Comparison of ENCODE assay signal across 8 mouse cellular contexts in genomic region chr9:50768107-50769002, GRCm38 (mm10). TPM values are rescaled to one million over a fixed set of nuclear protein-coding genes. Genes with fewer than 3 reads are reported as not detected.
DNase-seq lines count a peak whose midpoint lies in the region; ATAC-seq and TF ChIP-seq lines count a peak whose summit lies in the region.

Fdxacb1 (plus strand) TSS chr9:50768236.

- H3K36me3 ChIP-seq in forebrain, embryonic 10.5 days (replicated peaks): peaks cover 16% of the 10 kb centered on the region
- no peaks in the 10 kb centered on the region; the same call in 1 of the 2 replicates for H3K36me3 ChIP-seq in heart, embryonic 15.5 days
- H3K36me3 ChIP-seq in liver, embryonic 14.5 days (replicated peaks; ENCODE audit: control insufficient read depth, insufficient read depth, low read depth): peaks cover 6% of the 10 kb centered on the region
- H3K36me3 ChIP-seq in neural tube, embryonic 11.5 days (ENCODE audit: control insufficient read depth, insufficient read depth, low read length): no peaks in the 10 kb centered on the region
- H3K36me3 ChIP-seq in stomach, postnatal 0 days (ENCODE audit: control insufficient read depth, insufficient read depth, low read length): 0 out of 2 replicates have a peak, but pooled peaks cover 7% of the 10 kb centered on the region

- H3K9me3 ChIP-seq in forebrain, embryonic 10.5 days: no peaks in the 10 kb centered on the region
- no peaks in the 10 kb centered on the region for H3K9me3 ChIP-seq in heart, embryonic 15.5 days (replicated peaks)
- no peaks in the 10 kb centered on the region for H3K9me3 ChIP-seq in liver, embryonic 14.5 days (ENCODE audit: control insufficient read depth, low read length)
- H3K9me3 ChIP-seq in neural tube, embryonic 11.5 days (ENCODE audit: control insufficient read depth, low read length): no peaks in the 10 kb centered on the region
- no peaks in the 10 kb centered on the region for H3K9me3 ChIP-seq in stomach, postnatal 0 days (ENCODE audit: control insufficient read depth, low read length)

- WGBS in forebrain, embryonic 10.5 days: 5% methylated on average over 59 of the region's 59 CpGs
- WGBS in heart, embryonic 15.5 days: 3% methylated on average over 59 of the region's 59 CpGs
- 3% methylated on average over 59 of the region's 59 CpGs for WGBS in liver, embryonic 14.5 days (ENCODE audit: insufficient replicate concordance)
- 5% methylated on average over 59 of the region's 59 CpGs for WGBS in neural tube, embryonic 11.5 days
- 2% methylated on average over 56 of the region's 59 CpGs for WGBS in stomach, postnatal 0 days

- peak; percentile 36; the same call in 1 of the 2 replicates for TF ChIP-seq EP300 in liver, embryonic 14.5 days (IDR thresholded peaks at IDR 0.05; ENCODE audit: low read depth)
- peak; percentile 92 for TF ChIP-seq EP300 in stomach, postnatal 0 days (optimal IDR thresholded peaks at IDR 0.05)

- H3K4me3 ChIP-seq in forebrain, embryonic 10.5 days: peak within 1 kb of the TSS; percentile 73
- H3K4me3 ChIP-seq in heart, embryonic 15.5 days: peak within 1 kb of the TSS; percentile 79
- peak within 1 kb of the TSS; percentile 63 to 88 for H3K4me3 ChIP-seq in liver, embryonic 14.5 days (ENCODE audit: insufficient read depth in 1 of 2, low read depth in 2 of 2, low read length in 2 of 2)
- H3K4me3 ChIP-seq in neural tube, embryonic 11.5 days (ENCODE audit: low read depth, low read length): peak within 1 kb of the TSS; percentile 59
- peak within 1 kb of the TSS; percentile 58 for H3K4me3 ChIP-seq in stomach, postnatal 0 days (ENCODE audit: low read depth, low read length)

- ATAC-seq in heart, embryonic 15.5 days (replicated peaks; ENCODE audit: insufficient number of reproducible peaks, insufficient read depth, low FRiP score, low read depth): peak; percentile 98
- peak; percentile 98 for ATAC-seq in liver, embryonic 14.5 days (ENCODE audit: insufficient read depth)
- peak; percentile 95 for ATAC-seq in neural tube, embryonic 11.5 days (ENCODE audit: insufficient read depth, low FRiP score, low TSS enrichment)
- peak; percentile 98 for ATAC-seq in stomach, postnatal 0 days (ENCODE audit: low FRiP score, low TSS enrichment)

- H3K27me3 ChIP-seq in forebrain, embryonic 10.5 days (ENCODE audit: poor library complexity, severe bottlenecking): no peaks in the 10 kb centered on the region
- H3K27me3 ChIP-seq in heart, embryonic 15.5 days: no peaks in the 10 kb centered on the region
- H3K27me3 ChIP-seq in liver, embryonic 14.5 days (ENCODE audit: control insufficient read depth, insufficient read depth, low read length): no peaks in the 10 kb centered on the region
- H3K27me3 ChIP-seq in neural tube, embryonic 11.5 days (ENCODE audit: control insufficient read depth, insufficient read depth, low read length): no peaks in the 10 kb centered on the region
- H3K27me3 ChIP-seq in stomach, postnatal 0 days (ENCODE audit: control insufficient read depth, insufficient read depth, low read length): no peaks in the 10 kb centered on the region

- H3K4me2 ChIP-seq in heart, embryonic 15.5 days: peak within 1 kb of the TSS; percentile 88
- peak within 1 kb of the TSS; percentile 92 for H3K4me2 ChIP-seq in liver, embryonic 14.5 days (ENCODE audit: low read depth)
- peak within 1 kb of the TSS; percentile 71 for H3K4me2 ChIP-seq in neural tube, embryonic 11.5 days (ENCODE audit: low read depth)
- peak within 1 kb of the TSS; percentile 63 for H3K4me2 ChIP-seq in stomach, postnatal 0 days (replicated peaks; ENCODE audit: low read depth)

- H3K4me1 ChIP-seq in forebrain, embryonic 10.5 days: peaks cover 23% of the 10 kb centered on the region
- H3K4me1 ChIP-seq in heart, embryonic 15.5 days (replicated peaks): peaks cover 18% of the 10 kb centered on the region
- H3K4me1 ChIP-seq in liver, embryonic 14.5 days (replicated peaks; ENCODE audit: control insufficient read depth in 2 of 2, insufficient read depth in 2 of 2, low read length in 1 of 2): peaks cover 15 to 17% of the 10 kb centered on the region in 2 experiments
- H3K4me1 ChIP-seq in neural tube, embryonic 11.5 days (ENCODE audit: control insufficient read depth, insufficient read depth, low read length): no peaks in the 10 kb centered on the region; the same call in 1 of the 2 replicates
- peaks cover 3% of the 10 kb centered on the region for H3K4me1 ChIP-seq in stomach, postnatal 0 days (replicated peaks; ENCODE audit: control insufficient read depth, insufficient read depth)

- peak within 1 kb of the TSS; percentile 94 for H3K27ac ChIP-seq in forebrain, embryonic 10.5 days
- peak within 1 kb of the TSS; percentile 98 for H3K27ac ChIP-seq in heart, embryonic 15.5 days
- H3K27ac ChIP-seq in liver, embryonic 14.5 days: peak within 1 kb of the TSS; percentile 74
- peak within 1 kb of the TSS; percentile 68 for H3K27ac ChIP-seq in neural tube, embryonic 11.5 days (ENCODE audit: low read depth, low read length)
- H3K27ac ChIP-seq in stomach, postnatal 0 days (replicated peaks): peak within 1 kb of the TSS; percentile 94

- TF ChIP-seq CTCF in liver, embryonic 14.5 days (IDR thresholded peaks at IDR 0.05; ENCODE audit: low read depth): peak; percentile 89
- TF ChIP-seq CTCF in stomach, postnatal 0 days (IDR thresholded peaks at IDR 0.05; ENCODE audit: low read depth): peak; percentile 84

- DNase-seq in CD8-positive naive resting alpha-beta T cell, adult 2 months (ENCODE audit: low read depth in 2 of 2, low spot score in 2 of 2): peak; percentile 94 to 98
- DNase-seq in c-Kit-positive CD71-negative TER-119-negative erythroid progenitor cells, embryonic 14.5 days (ENCODE audit: low read depth): peak; percentile 88
- DNase-seq in forebrain, embryonic 10.5 days (ENCODE audit: extremely low spot score, low spot score): peak; percentile 96
- peak; percentile 98 to 99 for DNase-seq in kidney, postnatal 25 days
- peak; percentile 98 for DNase-seq in liver, embryonic 14.5 days (ENCODE audit: low read depth in 3 of 3, low spot score in 3 of 3)
- peak; percentile 97 for DNase-seq in neural tube, embryonic 11.5 days (ENCODE audit: low spot score)
- peak; percentile 99 for DNase-seq in stomach, postnatal 0 days (ENCODE audit: low spot score)

- H3K9ac ChIP-seq in heart, embryonic 15.5 days: peak within 1 kb of the TSS; percentile 74
- H3K9ac ChIP-seq in liver, embryonic 14.5 days (replicated peaks): peak within 1 kb of the TSS; percentile 78
- peak within 1 kb of the TSS; percentile 65 for H3K9ac ChIP-seq in neural tube, embryonic 11.5 days (ENCODE audit: low read length)
- H3K9ac ChIP-seq in stomach, postnatal 0 days (ENCODE audit: low read length): peak within 1 kb of the TSS; percentile 68

RNA-seq across cellular contexts. Expression of gene Fdxacb1, which starts in this region (rescaled TPM):
- 12.2 and 14.5 TPM in 2 replicates for polyA plus RNA-seq in forebrain, embryonic 10.5 days (2016; fragmentation: Nextera tagmentation; extraction: Ambion mirVana)
- polyA plus RNA-seq in heart, embryonic 15.5 days (2015; fragmentation: Nextera tagmentation; extraction: Ambion mirVana): 7.6 and 10.2 TPM in 2 replicates
- polyA plus RNA-seq in liver, embryonic 14.5 days (2012; rRNA removed): 4.0 and 5.2 TPM in 2 replicates
- 9.4 and 12.8 TPM in 2 replicates for polyA plus RNA-seq in liver, embryonic 14.5 days (2014; fragmentation: Nextera tagmentation; extraction: Ambion mirVana)
- polyA plus RNA-seq in neural tube, embryonic 11.5 days (2014; fragmentation: Nextera tagmentation; extraction: Ambion mirVana): 10.5 and 10.6 TPM in 2 replicates
- polyA plus RNA-seq in stomach, postnatal 0 days (2015; fragmentation: Nextera tagmentation; extraction: Ambion mirVana): 7.2 and 8.3 TPM in 2 replicates

Comparison
In these comparisons a context has a peak if more than half of its experiments do, and no peak if none do; other contexts are left out.
1. Peak in every context shown above with its lines: DNase-seq, ATAC-seq, H3K4me3 ChIP-seq and H3K27ac ChIP-seq.